Mouse (Mus musculus) hindbrain, postnatal 0 days (tissue): Measurements from ENCODE around the gene 2810004N23Rik. TPM values are rescaled to one million over a fixed set of nuclear protein-coding genes. Genes with fewer than 3 reads are reported as not detected.

ENCODE experiments used
- ATAC-seq: fragments of 200-750 bp; cut with Nextera tagmentation; 2 replicates; pipeline ENCODE4 v1.8.0; 2017; ENCODE audit warnings: mild to moderate bottlenecking, moderate TSS enrichment, moderate library complexity
- DNase-seq: peaks from one replicate; pipeline ENCODE4 v3.0.0-alpha.2; 2015; ENCODE audit warnings: low spot score
- H3K27ac ChIP-seq: fragments of 300-500 bp; sonication (generic); 2 replicates; pipeline ENCODE4 v1.5.1; 2014; ENCODE audit warnings: mild to moderate bottlenecking
- H3K27me3 ChIP-seq: fragments of 300-500 bp; sonication (generic); 2 replicates; pipeline ENCODE4 v1.6.1; 2014; ENCODE audit warnings: low read length, mixed read lengths; ENCODE audit not compliant: insufficient read depth
- H3K36me3 ChIP-seq: fragments of 300-500 bp; sonication (generic); 2 replicates; pipeline ENCODE4 v1.6.1; 2014; ENCODE audit warnings: low read length, mixed read lengths; ENCODE audit not compliant: insufficient read depth
- H3K4me1 ChIP-seq: fragments of 300-500 bp; sonication (generic); 2 replicates; pipeline ENCODE4 v1.6.1; 2014; ENCODE audit warnings: antibody characterized with exemption, low read length, mixed read lengths; ENCODE audit not compliant: insufficient read depth
- H3K4me2 ChIP-seq: fragments of 300-500 bp; sonication (generic); 2 replicates; pipeline ENCODE4 v1.6.1; 2014; ENCODE audit warnings: low read depth, mild to moderate bottlenecking, low read length, moderate library complexity, mixed read lengths
- H3K4me3 ChIP-seq: fragments of 300-500 bp; sonication (generic); 2 replicates; pipeline ENCODE4 v1.5.1; 2014; ENCODE audit warnings: low read length
- H3K9ac ChIP-seq: fragments of 300-500 bp; sonication (generic); replicated peaks from 2 replicates; pipeline ENCODE4 v1.6.1; 2014; ENCODE audit warnings: mild to moderate bottlenecking, low read length, moderate library complexity, mixed read lengths
- H3K9me3 ChIP-seq: fragments of 300-500 bp; sonication (generic); 2 replicates; pipeline ENCODE4 v1.6.1; 2016; ENCODE audit warnings: low read length, mixed read lengths
- CTCF ChIP-seq: IDR thresholded peaks from 2 replicates; pipeline ENCODE4 v1.5.1; 2016; ENCODE audit warnings: antibody characterized with exemption, control low read depth, low read depth
- WGBS: fragments of 180-500 bp; shearing (Covaris S2); extraction: QIAGEN DNeasy Blood & Tissue Kit; methylation state at CpG from one replicate; pipeline ENCODE4 v1.1.7; 2014; 5-methylcytosine and 5-hydroxymethylcytosine counted together
- polyA plus RNA-seq: library from polyadenylated mRNA; unstranded; fragments of >200 nt; fragmentation: Nextera tagmentation; extraction: Ambion mirVana; gene quantifications from 2 replicates; pipeline ENCODE4 v1.2.1, GENCODE M21; 2015
- total RNA-seq: library from RNA; depleted of rRNA; stranded (reverse); fragments of >200 nt; gene quantifications from 2 replicates; pipeline ENCODE4 v1.2.3, GENCODE M21; 2014

2810004N23Rik gene
- total and polyA plus RNA-seq, 2 experiments from 2014 or later: 21.4 to 22.8 TPM

- no peak for ATAC-seq
- H3K9me3 ChIP-seq: no peaks in the 10 kb centered on the region
- H3K4me3 ChIP-seq: no peak overlapping the region
- no peak overlapping the region for H3K4me2 ChIP-seq
- no peak for DNase-seq
- no peak for TF ChIP-seq CTCF
- no peaks in the 10 kb centered on the region for H3K4me1 ChIP-seq
- 75% methylated on average over 7 of the region's 7 CpGs for WGBS
- no peak overlapping the region for H3K9ac ChIP-seq
- peaks cover 17% of the 10 kb centered on the region for H3K36me3 ChIP-seq
- no peaks in the 10 kb centered on the region for H3K27me3 ChIP-seq
- H3K27ac ChIP-seq: no peak overlapping the region
These were observed 26.6 kb downstream of the 2810004N23Rik start for GRCm38 (mm10) chr8:124836273-124836672.

GRCm38 (mm10) chr8:124835848-124836247 is 27.1 kb downstream of the 2810004N23Rik start:
- DNase-seq (no peak), ATAC-seq (no peak)
- H3K9ac ChIP-seq: no peak overlapping the region
- H3K36me3 ChIP-seq: peaks cover 17% of the 10 kb centered on the region
- no peaks in the 10 kb centered on the region for H3K9me3 ChIP-seq
- no peak overlapping the region for H3K27ac ChIP-seq
- TF ChIP-seq CTCF: no peak
- H3K4me1 ChIP-seq: no peaks in the 10 kb centered on the region
- no peaks in the 10 kb centered on the region for H3K27me3 ChIP-seq
- no peak overlapping the region for H3K4me2 ChIP-seq
- H3K4me3 ChIP-seq: no peak overlapping the region

- ATAC-seq: no peak
- TF ChIP-seq CTCF: no peak
These were observed 29.3 kb downstream of the 2810004N23Rik start for GRCm38 (mm10) chr8:124833430-124834205.

GRCm38 (mm10) chr8:124831941-124832340 is 31.0 kb downstream of the 2810004N23Rik start:
- H3K4me2 ChIP-seq: no peak overlapping the region
- no peaks in the 10 kb centered on the region for H3K27me3 ChIP-seq
- ATAC-seq (no peak), DNase-seq (no peak)
- WGBS: 88% methylated on average over 6 of the region's 6 CpGs
- no peak for TF ChIP-seq CTCF
- H3K36me3 ChIP-seq: peaks cover 8% of the 10 kb centered on the region; the same call in 1 of the 2 replicates
- no peaks in the 10 kb centered on the region for H3K4me1 ChIP-seq
- H3K9me3 ChIP-seq: no peaks in the 10 kb centered on the region
- H3K27ac ChIP-seq: no peak overlapping the region
- H3K4me3 ChIP-seq: no peak overlapping the region
- H3K9ac ChIP-seq: no peak overlapping the region

More at GRCm38 (mm10) chr8:124833430-124834205, 29.3 kb downstream of the 2810004N23Rik start:
- H3K4me1 ChIP-seq: no peaks in the 10 kb centered on the region
- no peak overlapping the region for H3K9ac ChIP-seq
- WGBS: 45% methylated on average over 15 of the region's 15 CpGs
- no peaks in the 10 kb centered on the region for H3K9me3 ChIP-seq
- no peak overlapping the region for H3K27ac ChIP-seq
- DNase-seq: no peak
- H3K4me3 ChIP-seq: no peak overlapping the region
- no peaks in the 10 kb centered on the region for H3K27me3 ChIP-seq
- peak overlapping the region; percentile 21; the same call in 1 of the 2 replicates for H3K4me2 ChIP-seq
- H3K36me3 ChIP-seq: peaks cover 8% of the 10 kb centered on the region; the same call in 1 of the 2 replicates

- peaks cover 8% of the 10 kb centered on the region; the same call in 1 of the 2 replicates for H3K36me3 ChIP-seq
- H3K4me3 ChIP-seq: no peak overlapping the region
- H3K27me3 ChIP-seq: no peaks in the 10 kb centered on the region
- no peak overlapping the region for H3K27ac ChIP-seq
- no peak for ATAC-seq
- H3K9me3 ChIP-seq: no peaks in the 10 kb centered on the region
- no peak for TF ChIP-seq CTCF
- DNase-seq: no peak
- no peak overlapping the region for H3K9ac ChIP-seq
- H3K4me2 ChIP-seq: no peak overlapping the region
- 82% methylated on average over 6 of the region's 6 CpGs for WGBS
- no peaks in the 10 kb centered on the region for H3K4me1 ChIP-seq
These were observed 31.4 kb downstream of the 2810004N23Rik start for GRCm38 (mm10) chr8:124831531-124831930.

GRCm38 (mm10) chr8:124830050-124830449 is 32.9 kb downstream of the 2810004N23Rik start:
- TF ChIP-seq CTCF: no peak

More at GRCm38 (mm10) chr8:124830050-124830449, 32.9 kb downstream of the 2810004N23Rik start:
- WGBS: 77% methylated on average over 13 of the region's 13 CpGs
- ATAC-seq: no peak
- DNase-seq: no peak
- no peaks in the 10 kb centered on the region for H3K4me1 ChIP-seq
- peaks cover 8% of the 10 kb centered on the region; the same call in 1 of the 2 replicates for H3K36me3 ChIP-seq
- no peaks in the 10 kb centered on the region for H3K27me3 ChIP-seq
- H3K4me2 ChIP-seq: no peak overlapping the region
- H3K9me3 ChIP-seq: no peaks in the 10 kb centered on the region
- H3K9ac ChIP-seq: no peak overlapping the region
- H3K27ac ChIP-seq: no peak overlapping the region
- H3K4me3 ChIP-seq: no peak overlapping the region
